Mouse (Mus musculus) limb, embryonic 12.5 days (tissue): ENCODE measurements at regions not wholly inside any gene's neighbourhood (a gene's known extent, or its start where the extent isn't known, plus 50 kb on each side); places are given as distances from the start of the nearest gene placed in this dataset.

Experiments
- ATAC-seq: fragments of 200-750 bp; cut with Nextera tagmentation; 2 replicates; pipeline ENCODE4 v1.8.0; 2017; ENCODE audit warnings: low read depth, moderate TSS enrichment; ENCODE audit not compliant: insufficient number of reproducible peaks, insufficient read depth, low FRiP score, low TSS enrichment
- H3K27ac ChIP-seq: fragments of 300-500 bp; sonication (generic); 2 replicates; pipeline ENCODE4 v1.5.1; 2016; ENCODE audit warnings: mild to moderate bottlenecking, moderate library complexity
- H3K27me3 ChIP-seq: fragments of 300-500 bp; sonication (generic); 2 replicates; pipeline ENCODE4 v1.6.1; 2016; ENCODE audit warnings: mild to moderate bottlenecking, moderate library complexity
- H3K36me3 ChIP-seq: fragments of 300-500 bp; sonication (generic); 2 replicates; pipeline ENCODE4 v1.6.1; 2016; ENCODE audit warnings: mild to moderate bottlenecking, moderate library complexity
- H3K4me1 ChIP-seq: fragments of 300-500 bp; sonication (generic); replicated peaks from 2 replicates; pipeline ENCODE4 v1.6.1; 2016
- H3K4me2 ChIP-seq: fragments of 300-500 bp; sonication (generic); 2 replicates; pipeline ENCODE4 v1.6.1; 2016; ENCODE audit warnings: mild to moderate bottlenecking, moderate library complexity
- H3K4me3 ChIP-seq: fragments of 300-500 bp; sonication (generic); replicated peaks from 2 replicates; pipeline ENCODE4 v1.5.1; 2016; ENCODE audit warnings: mild to moderate bottlenecking
- H3K9ac ChIP-seq: fragments of 300-500 bp; sonication (generic); replicated peaks from 2 replicates; pipeline ENCODE4 v1.6.1; 2016; ENCODE audit warnings: mild to moderate bottlenecking, moderate library complexity
- H3K9me3 ChIP-seq: fragments of 300-500 bp; sonication (generic); 2 replicates; pipeline ENCODE4 v1.6.1; 2016; ENCODE audit warnings: mild to moderate bottlenecking, moderate library complexity
- WGBS: fragments of 180-500 bp; shearing (Covaris S2); methylation state at CpG from one replicate; pipeline ENCODE4 v1.1.7; 2016; 5-methylcytosine and 5-hydroxymethylcytosine counted together

DNA sequence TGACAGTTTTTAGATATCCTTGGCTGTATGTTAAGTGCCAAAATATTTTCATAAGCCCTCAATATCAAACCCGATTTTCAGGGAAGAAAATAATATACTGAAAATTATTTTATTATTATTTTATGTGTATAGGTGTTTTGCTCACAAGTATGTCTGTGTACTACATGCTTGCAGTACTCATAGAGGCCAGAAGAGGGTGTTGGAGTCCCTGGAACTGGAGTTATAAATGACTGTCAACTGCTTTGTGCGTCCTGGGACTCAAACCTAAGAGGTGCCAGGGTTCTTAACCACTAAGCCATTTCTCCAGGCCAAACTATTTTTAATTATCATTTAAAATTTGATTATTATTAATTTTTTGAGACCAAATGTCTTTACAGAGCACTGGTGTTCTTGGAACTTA, 114.5 kb downstream of the Csl start:
- H3K27ac ChIP-seq, result no peak overlapping the region
- H3K4me1 ChIP-seq, result no peaks in the 10 kb centered on the region
- H3K4me3 ChIP-seq, result no peak overlapping the region
- no peaks in the 10 kb centered on the region for H3K27me3 ChIP-seq
- H3K9me3 ChIP-seq, result no peaks in the 10 kb centered on the region
- no peaks in the 10 kb centered on the region for H3K36me3 ChIP-seq
- no peak overlapping the region for H3K4me2 ChIP-seq
- ATAC-seq, result no peak
- WGBS, result 36% methylated on average over 2 of the region's 2 CpGs
- H3K9ac ChIP-seq, result no peak overlapping the region

DNA sequence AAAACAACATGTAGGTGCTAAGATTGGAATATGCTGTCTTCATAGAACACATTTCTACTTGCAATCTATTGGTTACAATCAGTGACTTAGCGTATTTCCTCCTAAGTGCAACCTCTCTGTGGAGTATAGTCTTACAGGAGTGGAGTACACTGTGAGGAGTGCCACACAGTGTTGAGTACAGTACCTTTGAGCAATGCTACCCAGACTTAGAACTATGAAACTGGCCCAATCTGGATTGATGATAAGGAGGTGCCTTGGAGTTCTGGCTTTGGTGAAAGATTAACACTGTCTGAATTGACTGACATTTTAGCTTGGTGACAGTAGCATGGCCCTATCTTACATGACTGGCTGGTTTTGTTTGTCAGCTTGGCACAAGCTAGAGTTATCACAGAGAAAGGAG, 107.4 kb downstream of the Csl start:
- H3K36me3 ChIP-seq, result no peaks in the 10 kb centered on the region
- 94% methylated on average over 1 of the region's 1 CpGs for WGBS
- H3K27me3 ChIP-seq, result no peaks in the 10 kb centered on the region
- H3K4me2 ChIP-seq, result no peak overlapping the region
- no peaks in the 10 kb centered on the region for H3K4me1 ChIP-seq
- no peaks in the 10 kb centered on the region for H3K9me3 ChIP-seq
- ATAC-seq, result no peak
- H3K4me3 ChIP-seq, result no peak overlapping the region
- no peak overlapping the region for H3K27ac ChIP-seq
- no peak overlapping the region for H3K9ac ChIP-seq

DNA sequence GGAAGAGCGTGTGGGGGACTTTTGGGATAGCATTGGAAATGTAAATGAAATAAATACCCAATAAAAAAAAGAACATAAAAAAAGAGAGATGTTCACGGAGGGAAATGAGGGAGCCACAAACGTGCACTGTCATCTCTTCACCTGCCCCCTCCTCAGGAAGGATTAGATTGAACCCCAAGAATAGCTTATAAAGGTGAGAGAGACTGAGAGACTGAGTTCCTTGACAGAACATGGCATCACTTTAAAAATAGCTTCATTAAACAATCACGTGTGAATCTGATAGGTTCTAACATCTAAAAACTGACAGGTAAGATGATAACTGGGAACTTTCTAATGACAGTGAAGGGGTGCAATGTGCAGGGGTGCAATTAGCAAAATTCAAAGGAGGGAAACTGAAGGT, 105.2 kb downstream of the Csl start:
- Histone ChIP-seq H3K4me1 (no peaks in the 10 kb centered on the region), H3K36me3 (no peaks in the 10 kb centered on the region), H3K9me3 (no peaks in the 10 kb centered on the region), H3K4me3 (no peak overlapping the region), H3K27me3 (no peaks in the 10 kb centered on the region), H3K4me2 (no peak overlapping the region), H3K27ac (no peak overlapping the region), H3K9ac (no peak overlapping the region)
- no peak for ATAC-seq
- 79% methylated on average over 4 of the region's 4 CpGs for WGBS

DNA sequence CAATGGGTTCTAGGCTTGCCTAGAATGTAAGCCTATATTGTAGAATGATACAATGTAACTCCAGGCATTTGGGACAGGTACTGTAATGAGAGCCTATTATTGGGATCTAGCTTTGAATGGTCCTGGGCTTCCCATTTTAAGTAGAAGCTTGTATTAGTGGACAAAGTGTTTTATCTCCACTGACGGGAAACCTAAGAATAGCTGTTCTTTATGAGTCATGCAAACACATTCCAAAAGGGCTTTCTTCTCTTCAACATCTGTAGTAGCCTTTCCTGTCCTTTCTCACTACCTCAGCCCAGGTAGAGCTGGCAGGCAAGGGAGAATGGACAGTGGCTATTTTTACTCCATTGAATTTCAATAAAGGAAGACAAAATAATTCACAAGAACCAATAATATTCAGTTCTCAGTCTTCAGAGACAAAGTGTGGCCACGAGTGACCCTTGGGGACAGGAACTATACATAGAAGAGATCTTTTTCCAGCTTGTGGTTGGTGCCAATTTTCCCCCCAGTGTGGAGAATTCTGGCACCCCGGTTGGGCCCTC, 82.8 kb downstream of the Csl start:
- Histone ChIP-seq H3K36me3 (no peaks in the 10 kb centered on the region), H3K27ac (no peak overlapping the region), H3K27me3 (no peaks in the 10 kb centered on the region), H3K4me1 (no peaks in the 10 kb centered on the region), H3K4me3 (no peak overlapping the region), H3K9ac (no peak overlapping the region), H3K9me3 (no peaks in the 10 kb centered on the region), H3K4me2 (no peak overlapping the region)
- 81% methylated on average over 3 of the region's 3 CpGs for WGBS
- ATAC-seq, result no peak

DNA sequence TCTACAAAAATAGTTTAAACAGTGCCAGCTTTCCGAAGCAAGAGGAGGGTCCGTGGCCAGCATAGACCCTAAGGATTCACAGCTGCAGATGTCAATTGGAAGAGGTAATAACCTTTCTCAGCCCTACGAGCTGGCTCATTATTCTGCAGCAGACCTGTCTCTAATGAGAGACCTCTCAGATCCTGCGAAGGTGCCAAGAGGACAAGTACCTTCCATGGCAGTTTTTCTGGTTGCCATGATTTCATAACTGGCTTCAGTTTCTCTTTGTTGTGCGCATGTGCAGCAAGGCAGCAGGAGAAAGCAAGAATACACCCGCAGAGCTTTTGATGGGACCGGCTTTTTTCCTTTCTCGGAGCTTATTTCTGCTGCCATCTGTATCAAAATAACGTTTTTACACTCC, 81.4 kb downstream of the Csl start:
- Histone ChIP-seq H3K27me3 (no peaks in the 10 kb centered on the region), H3K9ac (no peak overlapping the region), H3K4me3 (no peak overlapping the region), H3K4me1 (no peaks in the 10 kb centered on the region), H3K9me3 (no peaks in the 10 kb centered on the region), H3K4me2 (no peak overlapping the region), H3K36me3 (no peaks in the 10 kb centered on the region), H3K27ac (no peak overlapping the region)
- WGBS, result 68% methylated on average over 9 of the region's 9 CpGs
- ATAC-seq, result no peak

DNA sequence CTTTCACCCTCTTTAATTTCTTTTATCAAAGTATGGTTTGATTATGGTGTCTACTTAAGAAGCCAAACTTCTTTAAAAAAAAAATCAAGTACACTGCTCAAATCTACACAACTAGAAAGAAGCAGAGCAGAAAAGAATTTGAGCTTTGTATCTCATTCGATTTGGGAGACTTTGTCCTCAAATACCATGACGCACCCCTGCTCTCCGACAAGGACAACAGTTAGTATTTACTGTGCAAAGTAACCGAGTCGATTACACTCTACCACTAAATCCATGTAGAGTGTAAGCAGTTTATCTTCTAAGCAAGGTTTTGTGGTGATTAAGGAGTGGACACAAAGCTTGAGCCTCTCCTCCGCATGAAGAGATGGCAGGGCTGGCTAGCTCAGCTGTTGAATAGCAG, 79.6 kb downstream of the Csl start:
- no peaks in the 10 kb centered on the region for H3K36me3 ChIP-seq
- no peak overlapping the region for H3K9ac ChIP-seq
- no peak overlapping the region for H3K4me2 ChIP-seq
- no peak overlapping the region for H3K27ac ChIP-seq
- no peak overlapping the region for H3K4me3 ChIP-seq
- H3K27me3 ChIP-seq, result no peaks in the 10 kb centered on the region
- 91% methylated on average over 6 of the region's 6 CpGs for WGBS
- H3K4me1 ChIP-seq, result no peaks in the 10 kb centered on the region
- ATAC-seq, result no peak
- no peaks in the 10 kb centered on the region for H3K9me3 ChIP-seq

DNA sequence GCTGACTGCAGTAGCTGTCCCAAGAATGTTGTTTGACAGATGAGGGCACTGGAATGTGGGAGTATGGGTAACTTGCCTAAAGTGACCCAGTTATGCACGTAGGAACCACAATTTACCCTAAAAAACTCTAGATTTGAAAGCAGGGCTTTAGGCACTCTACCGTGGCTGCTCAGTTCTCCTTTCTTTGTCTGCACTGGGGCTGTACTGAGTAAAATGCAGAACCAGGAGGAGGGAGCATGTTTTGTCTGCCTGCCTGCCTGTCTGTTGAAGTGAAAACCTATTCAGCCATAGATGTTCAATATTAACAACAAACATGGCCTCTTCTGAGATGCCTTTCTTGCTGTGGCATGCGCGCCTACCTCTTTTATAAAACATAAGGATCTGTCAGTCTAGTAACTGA, 77.5 kb downstream of the Csl start:
- H3K9me3 ChIP-seq, result no peaks in the 10 kb centered on the region
- no peak for ATAC-seq
- no peak overlapping the region for H3K27ac ChIP-seq

DNA sequence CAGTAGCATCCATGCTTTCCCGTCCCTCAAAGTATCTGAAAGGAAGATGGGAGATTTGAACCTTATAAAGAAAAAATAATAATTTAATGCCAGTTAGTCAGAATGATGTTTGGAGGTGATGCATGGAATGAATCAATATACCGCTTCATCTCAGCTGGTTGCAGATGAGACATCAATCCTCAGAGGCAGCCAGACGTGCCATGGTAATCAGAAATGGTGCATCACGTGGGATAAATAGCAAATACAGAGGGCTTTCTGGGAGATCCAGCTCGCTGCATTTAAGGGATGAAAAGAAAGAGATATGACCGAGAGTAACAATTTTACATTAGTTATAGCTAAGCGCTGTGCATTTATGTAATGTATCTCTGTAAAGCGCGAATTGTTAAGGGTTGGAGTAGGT, 77.1 kb downstream of the Csl start:
- no peak overlapping the region for H3K27ac ChIP-seq
- no peaks in the 10 kb centered on the region for H3K9me3 ChIP-seq
- peaks cover 9% of the 10 kb centered on the region for H3K4me1 ChIP-seq
- H3K9ac ChIP-seq, result no peak overlapping the region
- ATAC-seq, result no peak
- no peaks in the 10 kb centered on the region for H3K36me3 ChIP-seq
- WGBS, result 90% methylated on average over 9 of the region's 9 CpGs
- no peaks in the 10 kb centered on the region for H3K27me3 ChIP-seq
- H3K4me3 ChIP-seq, result no peak overlapping the region
- H3K4me2 ChIP-seq, result no peak overlapping the region

More for the DNA sequence above, 77.5 kb downstream of the Csl start:
- H3K27me3 ChIP-seq, result no peaks in the 10 kb centered on the region
- H3K4me1 ChIP-seq, result peaks cover 6% of the 10 kb centered on the region
- H3K9ac ChIP-seq, result no peak overlapping the region
- no peaks in the 10 kb centered on the region for H3K36me3 ChIP-seq
- WGBS, result 84% methylated on average over 4 of the region's 4 CpGs
- no peak overlapping the region for H3K4me3 ChIP-seq
- H3K4me2 ChIP-seq, result no peak overlapping the region

DNA sequence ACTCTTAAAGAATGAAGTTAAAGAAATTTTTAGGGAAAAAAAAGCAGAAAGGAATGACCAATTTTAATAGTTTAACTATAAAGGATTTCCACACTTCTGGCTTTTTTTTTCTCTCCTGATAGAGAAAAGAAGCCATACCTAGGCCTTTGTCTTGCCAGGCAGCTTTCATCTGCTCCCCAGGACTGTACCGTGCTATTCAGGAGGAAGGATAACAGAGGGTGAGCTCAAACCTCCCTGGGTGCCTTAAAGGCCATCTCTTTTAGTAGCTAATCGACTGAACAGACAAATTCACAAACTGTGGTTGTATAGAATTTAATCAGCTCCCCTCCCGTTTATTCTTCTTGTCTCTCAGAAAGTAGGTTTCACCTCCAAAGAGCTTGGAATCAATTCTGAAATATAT, 76.1 kb downstream of the Csl start:
- no peak for ATAC-seq
- Histone ChIP-seq H3K27me3 (no peaks in the 10 kb centered on the region), H3K4me3 (no peak overlapping the region), H3K4me2 (no peak overlapping the region), H3K9me3 (no peaks in the 10 kb centered on the region), H3K27ac (no peak overlapping the region), H3K4me1 (peaks cover 9% of the 10 kb centered on the region), H3K9ac (no peak overlapping the region), H3K36me3 (no peaks in the 10 kb centered on the region)
- WGBS, result 53% methylated on average over 3 of the region's 3 CpGs

DNA sequence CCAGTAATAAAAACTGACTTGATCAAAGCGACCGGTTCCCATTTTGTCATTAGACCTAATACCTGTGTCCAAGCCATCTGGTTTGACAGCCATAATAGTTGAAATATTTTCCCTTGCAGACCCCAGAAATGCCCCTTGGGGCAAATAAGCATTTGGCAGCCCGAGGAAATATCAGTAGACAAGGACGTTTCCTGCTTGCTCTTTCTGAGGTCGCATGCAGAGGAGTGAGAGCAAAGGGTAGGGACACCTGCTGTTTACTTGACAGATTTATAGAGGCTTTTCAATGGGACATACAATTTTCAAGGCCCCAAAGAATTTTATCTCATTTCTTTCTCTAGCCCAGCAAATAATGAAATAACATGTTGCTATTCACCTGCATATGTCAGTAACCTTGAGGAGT, 73.5 kb downstream of the Csl start:
- WGBS, result 22% methylated on average over 5 of the region's 5 CpGs
- Histone ChIP-seq H3K36me3 (no peaks in the 10 kb centered on the region), H3K4me1 (peaks cover 9% of the 10 kb centered on the region), H3K4me2 (no peak overlapping the region), H3K27me3 (no peaks in the 10 kb centered on the region), H3K9ac (no peak overlapping the region), H3K9me3 (no peaks in the 10 kb centered on the region), H3K27ac (no peak overlapping the region), H3K4me3 (no peak overlapping the region)
- no peak for ATAC-seq

DNA sequence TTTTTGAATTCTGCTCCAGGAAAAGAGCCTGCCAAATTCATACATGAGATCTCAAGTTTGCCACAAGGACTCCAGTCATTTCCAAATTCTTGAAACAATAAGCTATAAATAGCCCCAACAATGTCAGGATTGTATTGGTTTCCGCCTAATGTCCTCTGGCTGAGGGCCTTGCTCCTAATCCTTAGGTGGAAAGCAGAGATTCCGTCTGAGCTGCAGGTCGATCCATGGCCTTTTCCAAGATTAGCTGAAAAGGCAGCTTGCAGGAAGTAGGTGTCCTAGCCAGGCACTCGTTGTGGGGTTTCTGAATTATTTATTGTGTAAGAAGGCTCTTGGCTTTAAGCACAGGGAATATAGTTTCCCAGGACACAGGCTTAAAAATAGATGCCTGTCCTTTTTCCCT, 72.4 kb downstream of the Csl start:
- H3K4me1 ChIP-seq, result peaks cover 9% of the 10 kb centered on the region
- H3K4me2 ChIP-seq, result no peak overlapping the region
- no peak overlapping the region for H3K27ac ChIP-seq
- no peak overlapping the region for H3K9ac ChIP-seq
- no peak overlapping the region for H3K4me3 ChIP-seq
- H3K27me3 ChIP-seq, result no peaks in the 10 kb centered on the region
- 63% methylated on average over 4 of the region's 4 CpGs for WGBS
- no peaks in the 10 kb centered on the region for H3K9me3 ChIP-seq
- ATAC-seq, result no peak
- H3K36me3 ChIP-seq, result no peaks in the 10 kb centered on the region

DNA sequence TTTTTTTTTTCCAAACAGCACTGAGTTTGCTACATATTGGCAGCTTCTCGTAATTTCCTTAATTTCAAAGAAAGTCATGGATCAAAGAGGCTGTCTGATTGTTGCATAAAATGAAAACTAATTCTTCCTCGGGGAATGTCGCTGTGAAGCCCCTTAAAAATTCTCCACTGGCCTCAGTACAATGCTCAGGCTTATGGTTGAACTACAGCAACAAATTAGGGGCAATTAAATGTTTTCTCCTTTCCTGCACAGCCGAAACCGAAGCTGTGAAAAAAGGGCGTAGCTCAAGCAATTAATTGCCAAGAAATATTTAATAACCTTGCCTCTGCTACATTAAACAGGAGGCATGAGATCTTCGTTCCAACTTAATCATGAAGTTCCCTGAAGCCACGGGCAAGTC, 61.8 kb downstream of the Csl start:
- WGBS, result 47% methylated on average over 8 of the region's 8 CpGs
- Histone ChIP-seq H3K27ac (no peak overlapping the region), H3K4me3 (no peak overlapping the region), H3K36me3 (no peaks in the 10 kb centered on the region), H3K4me1 (0 out of 2 replicates have a peak, but pooled peaks cover 3% of the 10 kb centered on the region), H3K4me2 (no peak overlapping the region), H3K9me3 (no peaks in the 10 kb centered on the region), H3K9ac (no peak overlapping the region), H3K27me3 (no peaks in the 10 kb centered on the region)
- ATAC-seq, result no peak
